In the genomic region with DNA sequence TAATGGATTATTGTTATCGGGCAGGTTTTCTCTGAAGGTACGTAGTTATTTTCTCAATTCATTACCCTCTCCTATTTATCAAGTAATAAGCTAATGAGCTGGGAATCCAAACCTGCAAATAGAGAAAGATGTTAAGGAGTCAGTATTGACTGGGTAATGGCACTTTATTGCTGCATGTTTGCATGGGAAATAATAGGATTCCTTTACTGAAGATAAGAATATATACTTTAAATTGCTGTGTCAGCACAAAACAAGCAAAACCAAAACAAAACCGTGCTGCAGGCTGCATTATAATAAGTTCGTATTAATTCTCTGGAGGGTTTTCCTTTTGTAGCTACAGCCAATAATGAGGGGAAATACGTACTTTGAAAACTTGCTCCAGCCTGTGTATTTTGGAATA, we compare ENCODE assay signal across 16 mouse cellular contexts. TPM values are rescaled to one million over a fixed set of nuclear protein-coding genes. Genes with fewer than 3 reads are reported as not detected.
DNase-seq lines count a peak whose midpoint lies in the region; ATAC-seq and TF ChIP-seq lines count a peak whose summit lies in the region.
"Had no signal": no experiment of that assay in that cellular context is flagged by ENCODE, and none has a peak within 500 bp of the region (broad histone marks: within the 10 kb centered on the region; RNA-seq: fewer than 3 reads in every experiment).

No protein-coding gene starts in this region.

- H3K36me3 ChIP-seq in forebrain, embryonic 13.5 days (ENCODE audit: poor library complexity, severe bottlenecking) = no peaks in the 10 kb centered on the region
- H3K36me3 ChIP-seq in forebrain, embryonic 10.5 days (replicated peaks) = no peaks in the 10 kb centered on the region
- no peaks in the 10 kb centered on the region for H3K36me3 ChIP-seq in hindbrain, embryonic 16.5 days (ENCODE audit: control insufficient read depth, insufficient read depth, low read length)
- no peaks in the 10 kb centered on the region for H3K36me3 ChIP-seq in lung, postnatal 0 days (ENCODE audit: insufficient read depth, low read length)
- H3K36me3 ChIP-seq: heart, embryonic 15.5 days had no signal

- 0 out of 2 replicates have a peak, but pooled peaks cover 4% of the 10 kb centered on the region for H3K4me1 ChIP-seq in forebrain, embryonic 13.5 days
- no peaks in the 10 kb centered on the region for H3K4me1 ChIP-seq in forebrain, embryonic 10.5 days
- H3K4me1 ChIP-seq in hindbrain, embryonic 16.5 days (ENCODE audit: control insufficient read depth, insufficient read depth, low read depth, low read length) = no peaks in the 10 kb centered on the region
- no peaks in the 10 kb centered on the region for H3K4me1 ChIP-seq in olfactory bulb, adult 2 months (ENCODE audit: control insufficient read depth, insufficient read depth, low read length)
- H3K4me1 ChIP-seq in lung, postnatal 0 days (ENCODE audit: insufficient read depth, low read depth, low read length) = no peaks in the 10 kb centered on the region
- H3K4me1 ChIP-seq: heart, embryonic 15.5 days had no signal

- H3K9me3 ChIP-seq in forebrain, embryonic 13.5 days (replicated peaks) = no peaks in the 10 kb centered on the region
- no peaks in the 10 kb centered on the region for H3K9me3 ChIP-seq in forebrain, embryonic 10.5 days
- no peaks in the 10 kb centered on the region for H3K9me3 ChIP-seq in hindbrain, embryonic 16.5 days (ENCODE audit: control insufficient read depth, low read length)
- H3K9me3 ChIP-seq in lung, postnatal 0 days (ENCODE audit: low read length) = no peaks in the 10 kb centered on the region
- H3K9me3 ChIP-seq: heart, embryonic 15.5 days had no signal

- DNase-seq in forebrain, embryonic 10.5 days (ENCODE audit: extremely low spot score, low spot score) = no peak
- peak; percentile 4 to 9 for DNase-seq in left cerebral cortex, postnatal 25 days (ENCODE audit: low spot score in 2 of 2)
- no peak for DNase-seq in left cerebral cortex, adult 18-20 months (ENCODE audit: low spot score in 2 of 2)
- no peak for DNase-seq in lung, postnatal 0 days (ENCODE audit: low spot score)
- DNase-seq in yolk sac, embryonic 10.5 days (ENCODE audit: low spot score) = no peak
- DNase-seq: gastrocnemius, adult 2 months; thymus, adult 2 months had no signal

- no peak for TF ChIP-seq EP300 in lung, postnatal 0 days (IDR thresholded peaks at IDR 0.05)

- no peak for TF ChIP-seq POLR2A in olfactory bulb, adult 2 months (IDR thresholded peaks at IDR 0.05; ENCODE audit: insufficient read depth, low read depth, low read length)

- intact Hi-C loops in left cerebral cortex, postnatal 25 days (cut with DNase I) = loop anchor here (5.0 kb wide), 1 partner anchor 940 kb away; no protein-coding TSS in a partner anchor

- peak overlapping the region; percentile 10; the same call in 1 of the 2 replicates for H3K4me2 ChIP-seq in forebrain, embryonic 13.5 days
- H3K4me2 ChIP-seq in hindbrain, embryonic 16.5 days (ENCODE audit: low read length) = peak overlapping the region; percentile 48
- no peak overlapping the region for H3K4me2 ChIP-seq in lung, postnatal 0 days (replicated peaks; ENCODE audit: low read depth, low read length)
- H3K4me2 ChIP-seq: heart, embryonic 15.5 days; lung, embryonic 14.5 days had no signal

- TF ChIP-seq CTCF in olfactory bulb, adult 2 months (IDR thresholded peaks at IDR 0.05; ENCODE audit: insufficient read depth, low read depth, low read length) = no peak
- TF ChIP-seq CTCF in lung, postnatal 0 days (IDR thresholded peaks at IDR 0.05) = no peak

- no peak for ATAC-seq in forebrain, embryonic 13.5 days
- no peak for ATAC-seq in hindbrain, embryonic 16.5 days
- no peak for ATAC-seq in lung, postnatal 0 days
- ATAC-seq: inflammation-experienced regulatory T-cells, adult 6 months; Patski had no signal

- no peaks in the 10 kb centered on the region for H3K27me3 ChIP-seq in forebrain, embryonic 13.5 days
- H3K27me3 ChIP-seq in forebrain, embryonic 10.5 days (ENCODE audit: poor library complexity, severe bottlenecking) = no peaks in the 10 kb centered on the region
- H3K27me3 ChIP-seq in hindbrain, embryonic 16.5 days (replicated peaks; ENCODE audit: control insufficient read depth, insufficient read depth, low read length) = no peaks in the 10 kb centered on the region
- no peaks in the 10 kb centered on the region for H3K27me3 ChIP-seq in lung, postnatal 0 days (replicated peaks; ENCODE audit: insufficient read depth, low read length)
- H3K27me3 ChIP-seq: heart, embryonic 15.5 days; Patski had no signal

- H3K27ac ChIP-seq in forebrain, embryonic 13.5 days = peak overlapping the region; percentile 5; the same call in 1 of the 2 replicates
- H3K27ac ChIP-seq in forebrain, embryonic 10.5 days = no peak overlapping the region
- peak overlapping the region; percentile 49 for H3K27ac ChIP-seq in hindbrain, embryonic 16.5 days (ENCODE audit: low read depth, low read length)
- H3K27ac ChIP-seq in olfactory bulb, adult 2 months (ENCODE audit: insufficient read depth, low read depth, low read length) = peak overlapping the region; percentile 78
- no peak overlapping the region for H3K27ac ChIP-seq in lung, postnatal 0 days (ENCODE audit: low read length)
- H3K27ac ChIP-seq: gastrocnemius, adult 2 months; heart, embryonic 15.5 days had no signal

- no peak overlapping the region for H3K9ac ChIP-seq in forebrain, embryonic 13.5 days
- peak overlapping the region; percentile 35 for H3K9ac ChIP-seq in hindbrain, embryonic 16.5 days (ENCODE audit: low read depth, low read length)
- no peak overlapping the region for H3K9ac ChIP-seq in lung, postnatal 0 days (replicated peaks; ENCODE audit: low read depth)
- H3K9ac ChIP-seq: heart, embryonic 15.5 days; lung, embryonic 14.5 days had no signal

- 61% methylated on average over 5 of the region's 5 CpGs for WGBS in forebrain, embryonic 13.5 days
- WGBS in forebrain, embryonic 10.5 days = 91% methylated on average over 5 of the region's 5 CpGs
- WGBS in hindbrain, embryonic 16.5 days = 41% methylated on average over 5 of the region's 5 CpGs
- 25% methylated on average over 5 of the region's 5 CpGs for WGBS in olfactory bulb, adult 2 months
- 75% methylated on average over 5 of the region's 5 CpGs for WGBS in lung, postnatal 0 days

- no peak overlapping the region for H3K4me3 ChIP-seq in forebrain, embryonic 13.5 days
- no peak overlapping the region for H3K4me3 ChIP-seq in forebrain, embryonic 10.5 days
- H3K4me3 ChIP-seq in hindbrain, embryonic 16.5 days (ENCODE audit: low read length) = peak overlapping the region; percentile 36
- H3K4me3 ChIP-seq in olfactory bulb, adult 2 months (ENCODE audit: insufficient read depth, low read depth, low read length) = no peak overlapping the region; the same call in 1 of the 2 replicates
- H3K4me3 ChIP-seq in lung, postnatal 0 days (ENCODE audit: low read depth, low read length) = no peak overlapping the region
- H3K4me3 ChIP-seq: gastrocnemius, adult 2 months; heart, embryonic 15.5 days; myocyte had no signal

RNA-seq across cellular contexts. Expression of a gene that starts 0.6 kb away (rescaled TPM):
- 7.7 and 11.8 TPM in 2 replicates for polyA plus RNA-seq in forebrain, embryonic 13.5 days (2015; fragmentation: Nextera tagmentation; extraction: Ambion mirVana)
- 0.14 and 0.17 TPM in 2 replicates for polyA plus RNA-seq in forebrain, embryonic 10.5 days (2016; fragmentation: Nextera tagmentation; extraction: Ambion mirVana)
- total RNA-seq in left cerebral cortex, postnatal 25 days (2021) = 10 to 100 TPM; 17.4 to 17.8 TPM
- 10 to 100 TPM; 11.7 to 14.6 TPM for total RNA-seq in left cerebral cortex, adult 18-20 months (2021)
- 51.3 and 64.4 TPM in 2 replicates for polyA plus RNA-seq in hindbrain, embryonic 16.5 days (2015; fragmentation: Nextera tagmentation; extraction: Ambion mirVana)
- not detected in 2 replicates for polyA plus RNA-seq in olfactory bulb, adult 2 months (2012; ENCODE audit: insufficient read depth, insufficient read length, low replicate concordance, missing spikeins)
- 0.14 TPM in 1 of 2 replicates, not detected in the other for polyA plus RNA-seq in lung, postnatal 0 days (2015; fragmentation: Nextera tagmentation; extraction: Ambion mirVana)
- total RNA-seq: gastrocnemius, adult 2 months; liver, adult 2 months had no signal
- polyA plus RNA-seq: heart, embryonic 15.5 days; inflammation-experienced regulatory T-cells, adult 6 months; liver, adult 2 months; myocyte; thymus, adult 2 months had no signal

Comparison
In these comparisons a context has a peak if more than half of its experiments do, and no peak if none do; other contexts are left out.
1. H3K27ac ChIP-seq: peak in forebrain, embryonic 13.5 days (single experiment), hindbrain, embryonic 16.5 days (single experiment) and olfactory bulb, adult 2 months (single experiment); none in forebrain, embryonic 10.5 days (single experiment) and lung, postnatal 0 days (single experiment).
2. DNase-seq: peak in left cerebral cortex, postnatal 25 days (2 of 2); none in forebrain, embryonic 10.5 days (single experiment), left cerebral cortex, adult 18-20 months (0 of 2), lung, postnatal 0 days (single experiment) and yolk sac, embryonic 10.5 days (single experiment).